Mouse (Mus musculus) midbrain, embryonic 10.5 days (tissue): ENCODE data around the gene Rheb. TPM values are rescaled to one million over a fixed set of nuclear protein-coding genes. Genes with fewer than 3 reads are reported as not detected.

ENCODE experiments used
- DNase-seq: peaks from one replicate; pipeline ENCODE4 v3.0.0-alpha.2; 2017; ENCODE audit warnings: low spot score
- H3K27ac ChIP-seq: fragments of 300-500 bp; sonication (generic); replicated peaks from 2 replicates; pipeline ENCODE4 v1.5.1; 2016; ENCODE audit warnings: mild to moderate bottlenecking
- H3K27me3 ChIP-seq: fragments of 300-500 bp; sonication (generic); 2 replicates; pipeline ENCODE4 v1.6.1; 2016; ENCODE audit warnings: low read depth, mild to moderate bottlenecking; ENCODE audit not compliant: poor library complexity, severe bottlenecking
- H3K36me3 ChIP-seq: fragments of 300-500 bp; sonication (generic); 2 replicates; pipeline ENCODE4 v1.6.1; 2016; ENCODE audit warnings: mild to moderate bottlenecking, moderate library complexity
- H3K4me1 ChIP-seq: fragments of 300-500 bp; sonication (generic); 2 replicates; pipeline ENCODE4 v1.6.1; 2016
- H3K4me3 ChIP-seq: fragments of 300-500 bp; sonication (generic); 2 replicates; pipeline ENCODE4 v1.5.1; 2016; ENCODE audit warnings: mild to moderate bottlenecking, moderate library complexity
- H3K9me3 ChIP-seq: fragments of 300-500 bp; sonication (generic); replicated peaks from 2 replicates; pipeline ENCODE4 v1.6.1; 2016; ENCODE audit warnings: mild to moderate bottlenecking
- WGBS: fragments of 180-500 bp; shearing (Covaris S2); methylation state at CpG from one replicate; pipeline ENCODE4 v1.1.7; 2016; 5-methylcytosine and 5-hydroxymethylcytosine counted together
- polyA plus RNA-seq: library from polyadenylated mRNA; unstranded; fragments of >200 nt; fragmentation: Nextera tagmentation; extraction: Ambion mirVana; gene quantifications from 2 replicates; pipeline ENCODE4 v1.2.1, GENCODE M21; 2016

Gene Rheb
- polyA plus RNA-seq = 179 and 183 TPM in 2 replicates

DNA sequence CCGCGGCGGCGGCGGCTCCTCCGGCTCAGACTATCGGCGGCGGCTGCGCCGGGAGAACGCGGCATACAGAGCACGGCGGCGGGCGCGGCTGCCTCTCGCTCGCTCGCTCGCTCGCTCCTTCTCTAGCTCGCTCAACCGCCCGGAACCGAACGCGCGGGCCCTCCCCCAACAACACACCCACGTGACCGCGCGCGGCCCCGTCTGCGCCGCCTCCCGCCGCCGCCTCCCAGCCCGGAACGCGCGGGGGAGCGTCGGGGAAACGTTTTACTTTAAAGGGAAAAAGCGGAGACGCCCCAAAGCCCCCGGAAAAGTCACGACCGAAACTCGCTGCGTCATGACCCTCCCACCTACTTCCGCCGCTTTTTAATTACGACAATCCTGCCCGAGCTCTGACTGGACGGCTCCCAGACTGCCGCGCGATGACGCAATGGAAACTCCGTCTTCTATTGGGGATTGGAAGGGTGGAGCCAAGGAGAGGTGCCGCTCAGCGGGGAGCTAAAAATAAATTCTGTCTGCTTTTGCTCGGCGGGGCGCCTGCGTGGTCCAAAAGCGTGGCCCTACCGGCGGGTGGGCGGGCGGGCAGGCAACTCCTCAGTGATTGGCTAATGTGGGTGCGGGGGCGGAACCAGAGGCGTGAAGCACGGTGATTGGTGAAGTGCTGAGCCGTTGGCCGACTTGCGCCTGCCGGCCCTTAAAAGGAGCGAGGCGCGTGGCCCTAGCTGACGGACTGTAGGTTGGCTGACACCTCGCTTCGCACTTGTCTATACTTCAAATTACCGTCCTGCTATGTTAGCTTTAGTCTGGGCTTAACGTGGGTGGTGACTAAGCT, at the start of gene Rheb:
TSS of gene Rheb (minus strand) at position 351 of the 829 bp plus-strand sequence.
- no peaks in the 10 kb centered on the region for H3K9me3 ChIP-seq
- peak within 1 kb of the TSS; percentile 98 for H3K27ac ChIP-seq
- no peaks in the 10 kb centered on the region for H3K27me3 ChIP-seq
- DNase-seq = peak; percentile 99
- 1% methylated on average over 92 of the region's 92 CpGs for WGBS
- H3K4me1 ChIP-seq = peaks cover 35% of the 10 kb centered on the region
- peak within 1 kb of the TSS; percentile 93 for H3K4me3 ChIP-seq
- H3K36me3 ChIP-seq = 0 out of 2 replicates have a peak, but pooled peaks cover 5% of the 10 kb centered on the region

DNA sequence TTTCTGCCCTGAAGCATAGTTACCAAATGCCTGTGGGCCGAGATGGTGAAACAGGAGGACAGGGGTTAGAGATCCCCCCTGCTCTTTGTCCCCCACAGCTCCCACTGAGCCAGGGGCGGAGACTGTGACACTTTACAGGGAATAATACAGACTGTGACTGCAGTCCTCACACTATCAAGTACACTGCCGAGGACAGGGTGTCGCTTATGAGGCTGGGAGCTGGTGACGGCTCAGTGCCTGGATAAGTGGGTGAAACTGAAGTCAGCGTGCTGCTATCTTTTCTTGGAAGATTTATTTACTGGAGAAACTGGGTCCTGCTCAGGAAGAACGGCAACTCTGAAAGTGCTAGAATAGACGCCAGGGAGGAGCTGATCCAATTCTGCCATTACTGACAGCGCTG, 47.4 kb upstream of the Rheb start:
- Histone ChIP-seq H3K27ac (no peak overlapping the region), H3K9me3 (no peaks in the 10 kb centered on the region), H3K36me3 (peaks cover 38% of the 10 kb centered on the region), H3K4me1 (no peaks in the 10 kb centered on the region), H3K27me3 (no peaks in the 10 kb centered on the region), H3K4me3 (no peak overlapping the region)
- DNase-seq = no peak
- WGBS = 75% methylated on average over 9 of the region's 9 CpGs

DNA sequence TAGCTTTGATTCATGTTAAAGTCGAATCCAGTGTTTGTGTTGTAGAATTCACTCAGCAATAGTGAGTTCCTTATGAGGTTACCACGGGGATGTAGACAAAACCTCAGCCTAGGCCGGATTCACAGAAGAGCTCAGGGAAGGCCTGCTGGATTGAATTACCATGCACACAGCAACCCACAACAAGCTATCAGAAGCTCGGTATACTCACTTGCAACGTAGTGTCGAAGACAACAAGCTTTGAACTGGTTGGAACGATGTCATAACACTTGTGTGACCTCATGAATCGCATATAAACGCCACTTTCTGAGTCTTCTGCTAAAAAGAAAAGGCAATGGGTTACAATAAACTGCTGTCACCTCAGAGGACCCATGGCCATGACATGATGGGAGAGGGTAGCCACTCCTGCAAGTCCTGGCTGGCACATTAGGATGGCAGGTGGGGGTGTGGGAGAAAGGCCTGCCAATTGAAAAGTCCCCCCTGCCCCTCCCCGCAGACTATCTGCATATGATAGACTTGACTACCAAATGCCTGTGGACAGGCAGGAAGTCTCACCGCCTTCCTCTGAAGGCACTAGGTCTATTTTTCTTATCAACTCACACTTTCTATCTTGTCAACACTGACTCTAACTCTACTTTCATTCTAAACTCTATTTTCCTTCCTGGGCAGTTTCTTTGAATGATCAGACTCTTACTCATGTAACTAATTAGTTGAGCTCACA, 46.6 kb upstream of the Rheb start:
- DNase-seq = no peak
- Histone ChIP-seq H3K27ac (no peak overlapping the region), H3K36me3 (peaks cover 43% of the 10 kb centered on the region), H3K9me3 (no peaks in the 10 kb centered on the region), H3K4me3 (no peak overlapping the region), H3K27me3 (no peaks in the 10 kb centered on the region), H3K4me1 (no peaks in the 10 kb centered on the region)
- WGBS = 91% methylated on average over 11 of the region's 11 CpGs

DNA sequence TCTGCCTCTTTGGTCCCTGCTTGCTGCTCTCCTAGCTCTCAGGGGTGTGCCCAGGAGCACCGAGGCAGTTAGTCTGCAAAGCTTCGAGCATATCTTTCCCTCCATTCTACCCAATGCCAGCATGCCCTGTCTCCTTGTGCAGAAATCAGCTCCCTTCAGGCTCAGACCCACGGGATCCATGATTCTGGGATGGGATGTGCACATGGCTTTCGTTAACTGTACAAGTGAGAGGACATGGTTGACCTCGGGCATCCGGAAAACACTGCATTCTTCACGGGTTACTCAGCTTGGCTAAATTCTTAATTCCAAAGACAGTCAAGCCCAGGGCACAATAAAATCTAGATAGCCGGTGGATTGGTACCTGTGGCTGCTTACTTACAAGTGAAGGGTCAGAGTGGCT, 44.8 kb upstream of the Rheb start:
- H3K27ac ChIP-seq = no peak overlapping the region
- H3K36me3 ChIP-seq = peaks cover 54% of the 10 kb centered on the region
- H3K4me1 ChIP-seq = no peaks in the 10 kb centered on the region
- DNase-seq = no peak
- no peaks in the 10 kb centered on the region for H3K9me3 ChIP-seq
- H3K27me3 ChIP-seq = no peaks in the 10 kb centered on the region
- no peak overlapping the region for H3K4me3 ChIP-seq
- WGBS = 89% methylated on average over 8 of the region's 8 CpGs

DNA sequence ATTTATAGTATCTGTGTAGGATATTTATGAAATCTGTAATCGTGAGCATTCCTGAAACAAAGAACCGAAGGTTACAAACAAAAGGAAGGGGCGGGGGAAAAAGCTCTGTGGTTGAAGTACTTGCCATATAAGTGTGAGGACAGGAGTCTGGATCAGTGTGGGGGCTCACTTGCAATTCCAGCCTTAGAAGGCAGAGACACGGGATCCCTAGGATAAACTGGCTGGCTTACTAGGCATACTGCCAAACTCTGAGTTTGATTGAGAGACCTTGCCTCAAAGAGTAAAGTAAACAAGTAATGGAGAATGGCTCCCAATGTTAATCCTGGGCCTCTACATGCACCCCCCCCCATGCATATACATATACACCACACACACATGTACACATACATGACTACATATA, 36.3 kb upstream of the Rheb start:
- Histone ChIP-seq H3K27ac (no peak overlapping the region), H3K36me3 (peaks cover 74% of the 10 kb centered on the region), H3K9me3 (no peaks in the 10 kb centered on the region), H3K4me1 (no peaks in the 10 kb centered on the region), H3K27me3 (no peaks in the 10 kb centered on the region), H3K4me3 (no peak overlapping the region)
- DNase-seq = no peak
- 84% methylated on average over 4 of the region's 4 CpGs for WGBS

DNA sequence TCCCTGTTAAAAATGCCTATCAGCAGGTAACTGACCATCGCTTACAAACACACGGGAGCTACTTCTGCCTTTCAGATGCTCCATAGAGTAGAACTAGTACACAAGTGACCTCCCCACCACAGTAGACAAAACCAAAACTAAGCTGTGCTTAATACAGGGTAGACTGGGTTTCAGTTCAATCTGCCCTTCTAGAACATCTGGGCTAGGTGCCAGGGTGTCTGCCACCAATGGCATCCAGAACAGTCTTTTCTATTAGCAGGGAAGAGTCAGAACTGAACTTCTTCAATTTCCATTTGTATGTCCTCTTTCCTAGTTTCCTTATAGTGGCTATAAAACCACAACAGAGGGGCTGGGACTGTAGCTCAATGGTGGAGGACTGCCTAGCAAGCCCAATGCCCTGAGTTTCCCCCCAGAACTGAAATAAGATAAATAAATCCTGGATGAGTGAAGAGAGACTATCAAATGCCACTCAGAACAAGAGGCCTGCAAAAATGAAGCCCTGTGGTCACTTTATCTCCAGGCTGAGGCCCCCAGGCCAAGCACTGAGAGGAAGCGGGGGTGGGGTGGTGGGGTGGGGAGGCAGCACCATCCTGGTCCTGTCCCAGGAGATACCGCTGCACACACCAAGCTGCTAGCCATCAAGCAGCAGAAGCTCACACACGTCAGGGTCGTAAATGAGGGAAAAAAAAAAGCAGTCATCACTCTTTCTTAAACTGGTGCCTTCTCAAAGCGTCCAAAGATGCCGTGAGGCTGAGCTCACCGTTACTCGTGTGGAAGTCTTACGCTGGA, 35.6 kb upstream of the Rheb start:
- no peak overlapping the region for H3K4me3 ChIP-seq
- WGBS = 89% methylated on average over 11 of the region's 11 CpGs
- H3K4me1 ChIP-seq = peaks cover 3% of the 10 kb centered on the region; the same call in 1 of the 2 replicates
- peaks cover 70% of the 10 kb centered on the region for H3K36me3 ChIP-seq
- H3K9me3 ChIP-seq = no peaks in the 10 kb centered on the region
- H3K27me3 ChIP-seq = no peaks in the 10 kb centered on the region
- no peak overlapping the region for H3K27ac ChIP-seq
- DNase-seq = no peak

DNA sequence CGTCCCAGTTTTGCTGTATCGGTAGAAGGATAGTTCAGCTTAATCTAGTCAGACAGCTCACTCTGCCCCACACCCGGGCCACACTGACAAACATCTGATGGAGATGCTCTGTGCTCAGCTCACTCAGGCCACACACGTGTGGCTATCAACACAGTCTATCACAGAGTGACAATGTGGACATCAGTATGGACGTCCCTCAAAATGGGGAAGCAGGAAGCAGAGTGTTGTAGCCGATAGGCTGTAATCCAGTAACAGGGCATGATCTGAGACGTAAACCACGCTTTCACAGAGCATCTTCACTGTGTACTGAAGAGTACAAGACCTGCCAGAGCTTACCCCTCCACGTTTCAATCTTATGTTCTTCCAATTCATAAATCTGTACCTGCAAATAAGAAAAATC, 34.2 kb upstream of the Rheb start:
- H3K9me3 ChIP-seq = no peaks in the 10 kb centered on the region
- H3K4me3 ChIP-seq = no peak overlapping the region
- peaks cover 11% of the 10 kb centered on the region; the same call in 1 of the 2 replicates for H3K4me1 ChIP-seq
- no peak overlapping the region for H3K27ac ChIP-seq
- WGBS = 88% methylated on average over 9 of the region's 9 CpGs
- no peak for DNase-seq
- H3K36me3 ChIP-seq = peaks cover 65% of the 10 kb centered on the region
- H3K27me3 ChIP-seq = no peaks in the 10 kb centered on the region

DNA sequence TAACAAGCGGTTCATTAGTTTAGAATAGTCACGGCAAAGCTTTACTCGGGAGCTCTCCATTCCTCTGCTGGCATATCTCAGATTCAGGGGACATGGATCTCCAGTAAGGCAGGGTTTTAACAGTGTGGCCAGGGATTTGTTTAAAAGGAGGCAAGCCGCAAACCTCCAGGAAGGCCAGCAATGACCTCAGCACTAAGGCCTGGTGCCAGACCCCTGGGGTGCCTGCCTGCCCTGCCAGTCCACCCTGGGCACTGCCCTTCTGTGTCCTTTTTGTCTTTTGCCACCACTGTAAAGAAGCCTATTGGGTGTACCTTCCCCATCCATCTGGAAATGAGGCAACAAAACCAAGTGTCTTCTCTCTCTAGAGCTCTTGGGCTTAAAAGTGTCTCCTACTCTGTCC, 31.7 kb upstream of the Rheb start:
- H3K27ac ChIP-seq = no peak overlapping the region
- H3K27me3 ChIP-seq = no peaks in the 10 kb centered on the region
- DNase-seq = no peak
- H3K4me3 ChIP-seq = no peak overlapping the region
- peaks cover 15% of the 10 kb centered on the region; the same call in 1 of the 2 replicates for H3K4me1 ChIP-seq
- H3K9me3 ChIP-seq = no peaks in the 10 kb centered on the region
- 91% methylated on average over 4 of the region's 4 CpGs for WGBS
- peaks cover 64% of the 10 kb centered on the region for H3K36me3 ChIP-seq

DNA sequence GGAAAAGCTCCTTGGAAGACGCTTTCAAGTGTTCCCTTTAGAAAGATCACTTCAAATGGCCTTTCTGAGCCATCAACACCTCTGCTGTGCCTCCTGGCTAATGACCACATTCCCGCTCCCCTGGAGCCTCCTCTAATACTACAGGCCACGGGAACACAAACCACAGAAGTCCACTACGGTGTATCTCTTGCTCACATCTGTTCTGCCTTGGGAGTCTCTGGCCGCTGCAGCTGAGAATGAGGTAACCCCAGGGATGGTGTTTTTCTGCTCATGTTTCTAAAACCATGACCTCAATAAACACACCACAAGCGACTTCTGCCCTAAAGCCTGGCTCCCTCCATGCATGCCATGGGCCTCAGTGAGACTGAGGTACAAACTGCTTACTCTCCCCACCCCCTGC, 30.8 kb upstream of the Rheb start:
- Histone ChIP-seq H3K36me3 (peaks cover 61% of the 10 kb centered on the region), H3K27me3 (no peaks in the 10 kb centered on the region), H3K4me1 (peaks cover 15% of the 10 kb centered on the region; the same call in 1 of the 2 replicates), H3K27ac (no peak overlapping the region), H3K9me3 (no peaks in the 10 kb centered on the region), H3K4me3 (no peak overlapping the region)
- no peak for DNase-seq
- WGBS = 68% methylated on average over 6 of the region's 6 CpGs

DNA sequence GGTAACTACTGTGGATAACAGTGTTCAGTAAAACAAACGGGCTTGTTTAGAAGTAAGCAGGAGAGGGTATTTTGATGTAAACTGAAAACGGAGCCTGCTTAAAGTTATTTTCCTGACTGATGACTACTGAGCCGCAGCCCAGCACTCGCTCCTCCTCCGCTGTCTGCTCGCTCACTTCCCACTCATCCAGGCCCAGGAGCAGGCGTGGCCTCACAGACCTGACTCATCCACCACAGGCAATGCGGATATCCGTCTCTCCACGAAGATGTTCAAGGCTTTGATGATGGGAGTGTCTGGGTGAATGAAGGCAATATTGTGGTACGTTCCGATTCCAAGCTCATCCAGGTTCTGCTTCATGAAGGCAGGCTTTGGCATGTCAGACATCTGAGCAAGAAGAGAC, 28.9 kb upstream of the Rheb start:
- WGBS = 94% methylated on average over 12 of the region's 12 CpGs
- Histone ChIP-seq H3K4me3 (no peak overlapping the region), H3K4me1 (peaks cover 15% of the 10 kb centered on the region; the same call in 1 of the 2 replicates), H3K36me3 (peaks cover 69% of the 10 kb centered on the region), H3K9me3 (no peaks in the 10 kb centered on the region), H3K27ac (no peak overlapping the region), H3K27me3 (no peaks in the 10 kb centered on the region)
- DNase-seq = no peak

DNA sequence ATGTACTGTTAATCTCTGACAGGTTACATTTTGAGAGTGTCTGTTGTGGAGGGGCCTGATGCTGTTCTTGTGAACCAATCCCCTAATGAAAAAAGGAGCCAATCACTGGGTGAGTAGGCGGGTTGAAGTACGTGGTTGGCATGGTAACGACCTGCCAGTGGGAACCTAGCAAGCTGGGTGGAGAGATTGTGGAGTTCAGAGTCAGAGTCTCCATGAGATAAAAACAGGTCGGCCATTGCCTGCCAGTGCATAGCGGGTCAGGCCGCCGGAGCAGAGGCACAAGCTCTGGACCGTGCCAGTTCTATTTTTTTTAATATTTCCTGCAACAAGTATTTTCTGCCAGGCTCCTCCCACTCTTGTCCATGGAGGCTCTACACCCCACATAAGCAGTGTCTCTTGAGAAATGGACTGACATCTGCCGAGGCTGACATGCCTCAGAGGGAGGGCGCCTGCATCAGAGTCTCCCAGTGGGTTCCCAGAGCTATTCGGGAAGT, 27.4 kb upstream of the Rheb start:
- Histone ChIP-seq H3K4me3 (no peak overlapping the region), H3K4me1 (peaks cover 15% of the 10 kb centered on the region; the same call in 1 of the 2 replicates), H3K9me3 (no peaks in the 10 kb centered on the region), H3K27ac (no peak overlapping the region), H3K36me3 (peaks cover 61% of the 10 kb centered on the region), H3K27me3 (no peaks in the 10 kb centered on the region)
- no peak for DNase-seq
- 71% methylated on average over 11 of the region's 11 CpGs for WGBS

DNA sequence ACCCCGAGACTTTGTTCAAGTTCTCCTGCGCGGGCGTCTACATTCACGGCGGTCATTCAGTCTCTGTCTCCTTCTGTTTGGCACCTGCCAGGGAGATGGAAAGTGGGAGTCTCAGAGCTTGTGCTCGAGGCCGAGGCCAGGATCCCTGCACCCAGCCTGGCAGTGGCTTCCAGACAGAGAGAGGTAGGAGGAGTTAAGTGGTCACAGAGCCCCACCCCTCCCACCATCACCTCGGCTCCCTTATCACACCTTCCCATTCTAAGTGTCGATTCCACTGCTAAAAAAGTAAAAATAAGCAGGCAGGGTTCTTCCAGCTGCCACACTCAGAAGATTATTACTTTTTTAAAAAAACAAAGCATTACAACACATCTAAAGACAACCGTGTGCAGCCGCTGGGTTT, 21.4 kb upstream of the Rheb start:
- Histone ChIP-seq H3K4me1 (no peaks in the 10 kb centered on the region), H3K4me3 (no peak overlapping the region), H3K27ac (no peak overlapping the region), H3K9me3 (no peaks in the 10 kb centered on the region), H3K36me3 (peaks cover 63% of the 10 kb centered on the region), H3K27me3 (no peaks in the 10 kb centered on the region)
- 88% methylated on average over 12 of the region's 12 CpGs for WGBS
- no peak for DNase-seq
